Mouse (Mus musculus): ENCODE results near the gene Hdgf. TPM values are rescaled to one million over a fixed set of nuclear protein-coding genes. Genes with fewer than 3 reads are reported as not detected.
"Not testable (repeated sequence)": the region's sequence is repeated elsewhere in the genome, so short reads cannot be mapped to it uniquely, and the experiment has no call there.

The Hdgf gene
- 100 to 1,000 TPM; 152 to 161 TPM for total RNA-seq (2021)
- long read RNA-seq, experiment 1, transcript Hdgf-201 (6 exons, 2,245 nt), result major isoform, 230 of 278 reads
- long read RNA-seq, experiment 1, partial matches to known transcripts, result 14 of 278 reads
- long read RNA-seq, experiment 1, other reads (novel, unspliced or antisense), result 34 of 278 reads
- long read RNA-seq, experiment 2, transcript Hdgf-201 (6 exons, 2,245 nt), result major isoform, 289 of 358 reads
- long read RNA-seq, experiment 2, partial matches to known transcripts, result 14 of 358 reads
- long read RNA-seq, experiment 2, other reads (novel, unspliced or antisense), result 55 of 358 reads

DNA sequence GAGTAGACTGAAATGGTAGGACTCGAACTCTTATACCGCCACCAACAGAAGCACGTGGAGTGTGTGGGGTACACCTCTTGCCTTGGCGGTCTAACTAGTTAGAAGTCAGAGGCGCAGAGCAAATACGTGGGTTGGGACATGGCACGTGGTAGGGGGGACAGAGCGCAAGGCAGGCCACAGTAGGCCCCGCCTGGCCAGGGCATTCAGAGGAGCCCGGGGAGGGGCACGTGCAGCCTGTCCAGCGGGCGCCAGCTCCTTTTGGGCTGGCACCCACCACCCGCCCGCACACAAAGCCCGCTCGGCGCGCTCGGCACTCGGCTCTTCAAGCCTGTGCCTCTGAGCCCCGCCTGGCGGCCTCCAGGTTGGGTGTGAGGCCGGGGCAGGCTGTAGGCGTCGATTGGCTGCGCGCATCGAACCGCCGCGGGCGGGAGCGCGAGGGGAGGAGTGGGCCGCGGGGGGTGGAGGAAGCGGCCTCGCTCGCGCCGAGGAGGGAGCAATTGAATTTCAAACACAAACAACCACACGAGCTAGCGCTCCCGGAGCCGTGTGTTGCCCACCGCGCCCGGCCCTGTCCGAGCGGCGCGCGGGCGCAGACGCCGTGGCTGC lies at the start of gene Hdgf:
Gene Hdgf (plus strand): TSS at position 442 of the 606 bp plus-strand sequence.
- intact Hi-C loops (cut with DNase I; ENCODE audit: low total_unique reads), result no loop called here
- peak; percentile 96 for DNase-seq

DNA sequence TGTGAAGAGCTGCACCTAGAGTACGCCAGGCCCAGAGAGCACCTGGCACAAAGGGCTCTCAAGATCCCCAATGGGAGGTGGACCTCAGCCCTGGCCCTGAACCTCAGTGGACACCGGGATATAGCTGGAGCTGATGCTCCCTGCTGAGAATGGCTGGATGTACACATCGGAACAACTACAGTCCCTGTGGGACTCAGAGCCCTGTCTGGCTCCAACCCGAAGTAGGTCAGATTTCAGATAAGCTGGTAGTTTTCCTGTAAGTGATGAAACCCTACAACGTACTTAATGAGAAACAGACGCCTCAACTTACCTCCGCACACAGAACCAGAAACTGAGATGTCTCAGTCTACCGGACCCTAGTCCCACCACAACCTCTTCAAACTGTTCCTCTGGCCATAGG lies 48.5 kb upstream of the Hdgf start:
- no peak for DNase-seq
- intact Hi-C loops (cut with DNase I; ENCODE audit: low total_unique reads), result no loop called here

DNA sequence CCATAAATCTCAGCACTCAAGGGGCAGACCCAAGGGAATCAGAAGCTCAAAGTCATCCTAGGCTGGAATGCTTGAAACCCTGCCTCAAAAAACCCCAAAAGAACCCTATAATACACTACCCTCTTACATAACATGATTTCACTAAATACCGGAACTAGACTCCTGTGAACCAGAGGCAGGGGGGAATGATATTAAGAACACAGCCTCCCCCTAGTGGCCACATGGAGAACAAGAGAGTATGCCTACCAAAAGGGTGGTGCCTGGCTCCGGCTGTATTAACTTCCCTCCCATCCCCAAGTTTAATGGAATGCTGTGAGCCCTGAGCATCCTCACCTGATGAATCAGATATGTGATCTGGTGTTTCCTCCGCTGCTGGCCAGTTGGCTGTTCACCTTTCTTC lies 46.3 kb upstream of the Hdgf start:
- DNase-seq, result peak; percentile 59
- intact Hi-C loops (cut with DNase I; ENCODE audit: low total_unique reads), result no loop called here

DNA sequence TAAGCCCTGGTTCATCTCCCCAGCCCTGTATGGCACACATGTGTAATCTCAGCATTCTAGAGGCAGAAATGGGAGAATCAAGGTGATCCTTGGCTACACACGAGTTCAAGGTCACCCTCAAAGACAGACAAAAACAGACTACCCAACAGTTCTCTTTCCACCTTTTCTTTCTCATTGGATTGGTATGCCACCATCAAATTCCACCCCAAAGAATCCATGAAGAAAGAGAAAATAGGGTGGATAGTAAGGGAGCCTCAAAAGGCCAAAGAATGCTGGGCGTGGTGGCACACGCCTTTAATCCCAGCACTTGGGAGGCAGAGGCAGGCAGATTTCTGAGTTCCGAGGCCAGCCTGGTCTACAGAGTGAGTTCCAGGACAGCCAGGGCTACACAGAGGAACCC lies 42.0 kb upstream of the Hdgf start:
- DNase-seq, result not testable (repeated sequence)

DNA sequence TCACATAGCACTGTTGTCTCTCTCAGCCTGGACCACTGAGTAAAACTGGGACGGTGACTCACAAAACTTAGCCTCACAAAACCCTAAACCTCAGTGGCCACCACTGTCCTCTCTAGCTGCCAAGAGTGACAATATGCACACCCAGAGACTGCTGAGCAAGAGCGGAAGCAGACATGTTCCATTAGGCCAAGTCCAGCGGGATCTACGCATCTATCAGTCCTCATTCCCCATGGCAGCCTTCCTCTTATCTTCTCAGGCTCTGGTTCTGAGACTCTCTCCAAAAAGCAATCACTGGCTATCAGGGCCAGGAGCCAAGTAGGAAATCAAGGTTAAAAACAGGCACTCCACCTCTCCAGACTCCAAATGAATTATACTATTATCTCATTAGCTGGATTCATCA lies 28.4 kb upstream of the Hdgf start:
- no peak for DNase-seq
- intact Hi-C loops (cut with DNase I; ENCODE audit: low total_unique reads), result no loop called here

More for the DNA sequence above, 42.0 kb upstream of the Hdgf start:
- intact Hi-C loops (cut with DNase I; ENCODE audit: low total_unique reads), result not testable (repeated sequence)

DNA sequence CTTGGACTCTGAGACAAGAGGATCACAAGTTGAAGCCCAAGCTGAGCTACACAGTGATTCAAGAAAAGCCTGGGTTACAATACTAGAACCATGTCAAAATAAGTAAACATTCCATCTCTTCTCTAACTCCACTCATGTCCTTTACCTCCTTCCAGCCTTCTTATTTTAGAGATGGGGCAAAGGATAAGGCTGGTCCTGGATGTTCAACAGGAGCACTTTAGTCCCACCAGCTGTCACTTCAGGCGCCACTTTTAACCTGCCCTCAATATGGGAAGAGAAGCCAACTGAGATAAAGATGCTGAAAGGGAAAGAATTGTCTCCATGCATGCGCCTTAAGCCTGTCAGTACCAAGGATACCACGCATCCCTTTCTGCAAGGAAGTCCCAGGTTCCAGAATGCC lies 21.8 kb upstream of the Hdgf start:
- intact Hi-C loops (cut with DNase I; ENCODE audit: low total_unique reads), result no loop called here

DNA sequence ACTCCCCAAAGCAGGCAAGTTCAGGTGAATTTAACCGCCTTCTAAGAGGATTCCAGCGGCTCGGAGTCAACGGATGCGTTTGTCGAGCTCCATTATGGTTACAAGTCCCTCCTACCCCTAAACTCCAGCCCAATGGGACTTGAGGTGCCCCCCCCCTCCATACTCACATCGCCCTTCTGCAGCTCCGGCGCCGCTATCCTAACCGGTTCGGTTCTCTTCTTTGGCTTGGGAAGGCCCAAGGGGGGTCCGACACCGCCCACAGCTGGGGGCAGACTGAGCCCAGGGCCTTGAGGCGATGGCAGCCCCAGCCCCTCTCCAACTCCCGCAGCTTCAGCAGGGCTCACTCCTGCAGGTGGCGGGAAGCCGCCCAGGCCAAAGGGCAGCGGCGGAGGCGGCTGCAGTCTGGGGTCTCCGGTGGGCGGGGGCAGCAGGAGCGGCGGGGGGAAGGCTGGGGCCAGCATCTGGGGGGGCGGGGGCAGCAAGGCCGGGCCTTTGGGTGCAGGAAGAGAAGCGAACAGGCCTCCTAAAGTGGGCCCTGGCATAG lies 21.3 kb upstream of the Hdgf start:
- intact Hi-C loops (cut with DNase I; ENCODE audit: low total_unique reads), result no loop called here
- DNase-seq, result peak; percentile 41

More for the DNA sequence above, 21.8 kb upstream of the Hdgf start:
- no peak for DNase-seq

DNA sequence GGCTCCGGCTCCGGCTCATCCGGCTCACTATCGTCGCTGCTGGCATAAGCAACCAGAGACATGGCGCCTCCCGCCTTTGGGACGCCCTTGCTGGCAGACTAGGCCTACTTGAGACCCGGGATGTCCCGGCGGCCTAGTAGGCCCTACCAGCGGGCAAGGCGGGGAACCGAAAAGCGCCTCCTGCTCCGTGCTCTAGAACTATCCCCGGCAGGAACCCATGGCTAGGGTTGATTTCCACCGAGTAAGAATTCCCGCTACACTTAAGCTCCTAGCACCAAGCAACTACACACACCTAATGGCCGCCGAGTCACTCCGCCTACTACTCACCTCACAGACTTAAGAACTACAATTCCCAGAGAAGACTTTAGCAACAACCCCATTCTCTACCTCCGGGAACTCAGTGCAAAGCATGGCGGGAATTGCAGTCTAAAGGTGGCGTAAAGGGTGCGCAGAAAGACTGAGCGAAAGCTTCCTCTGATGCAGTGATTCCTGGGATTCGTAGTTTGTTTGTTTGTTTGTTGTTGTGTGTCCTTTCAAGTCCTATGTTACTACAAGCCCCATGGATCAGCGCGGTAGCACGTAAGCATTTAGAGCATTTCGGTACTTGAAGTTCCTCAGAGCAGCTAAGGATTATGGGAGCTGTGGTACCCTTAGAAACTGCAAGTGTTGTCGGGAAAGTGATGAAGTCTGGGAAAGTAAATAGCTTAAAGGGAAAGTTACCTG lies 20.7 kb upstream of the Hdgf start, which contains the start of gene Prcc:
Gene Prcc (minus strand): TSS at position 328 of the 723 bp plus-strand sequence.
- DNase-seq, result peak; percentile 85
- intact Hi-C loops (cut with DNase I; ENCODE audit: low total_unique reads), result no loop called here

DNA sequence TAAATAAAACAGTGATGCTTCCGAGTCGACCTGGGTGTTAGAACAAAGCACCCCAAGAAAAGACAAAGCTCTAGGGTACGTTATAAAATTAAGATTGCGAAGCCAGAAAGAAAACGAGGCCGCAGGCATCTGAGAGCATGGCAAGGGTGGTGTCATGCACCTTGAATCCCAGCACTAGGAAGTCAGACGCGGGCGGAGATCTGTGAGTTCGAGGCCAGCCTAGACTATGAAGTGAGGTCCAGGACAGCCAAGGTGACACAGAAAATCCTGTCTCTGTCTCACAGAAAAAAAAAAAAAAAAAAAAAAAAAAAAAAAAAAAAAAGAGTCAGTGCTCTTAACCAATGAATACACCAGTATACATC lies 20.1 kb upstream of the Hdgf start:
- intact Hi-C loops (cut with DNase I; ENCODE audit: low total_unique reads), result no loop called here
- DNase-seq, result peak; percentile 18

DNA sequence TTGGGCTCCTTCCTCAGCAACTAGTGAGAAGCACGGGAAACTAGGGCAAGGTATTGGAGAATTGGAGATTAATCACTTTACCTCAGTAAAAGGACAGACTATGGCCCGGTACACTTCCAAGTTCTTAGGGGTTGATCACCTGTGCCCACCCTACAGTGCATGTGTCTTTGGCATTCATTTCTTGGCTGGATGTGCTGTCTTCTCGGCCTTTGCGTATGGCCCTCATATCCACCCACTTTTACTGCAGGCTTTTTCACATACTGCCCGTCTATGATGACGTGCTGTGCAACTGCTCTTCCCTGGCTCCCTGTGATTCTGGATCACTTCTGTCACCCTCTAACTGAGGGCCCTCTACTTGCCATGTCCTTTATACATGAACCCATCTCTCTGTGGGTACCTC lies 19.7 kb upstream of the Hdgf start:
- intact Hi-C loops (cut with DNase I; ENCODE audit: low total_unique reads), result no loop called here
- DNase-seq, result no peak

DNA sequence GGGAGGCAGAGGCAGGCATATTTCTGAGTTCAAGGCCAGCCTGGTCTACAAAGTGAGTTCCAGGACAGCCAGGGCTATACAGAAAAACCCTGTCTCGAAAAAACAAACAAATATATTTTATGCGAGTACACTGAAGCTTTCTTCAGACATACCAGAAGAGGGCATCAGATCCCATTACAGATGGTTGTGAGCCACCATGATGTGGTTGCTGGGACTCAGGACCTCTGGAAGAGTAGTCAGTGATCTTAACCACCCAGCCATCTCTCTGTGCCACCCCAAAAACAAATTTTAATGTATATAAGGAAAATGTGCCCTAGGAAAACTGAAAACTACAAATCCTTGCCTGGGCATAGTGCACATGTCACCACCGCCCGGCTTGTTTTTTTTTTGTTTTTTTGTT lies 18.7 kb upstream of the Hdgf start:
- DNase-seq; intact Hi-C loops (cut with DNase I; ENCODE audit: low total_unique reads): not testable (repeated sequence)

DNA sequence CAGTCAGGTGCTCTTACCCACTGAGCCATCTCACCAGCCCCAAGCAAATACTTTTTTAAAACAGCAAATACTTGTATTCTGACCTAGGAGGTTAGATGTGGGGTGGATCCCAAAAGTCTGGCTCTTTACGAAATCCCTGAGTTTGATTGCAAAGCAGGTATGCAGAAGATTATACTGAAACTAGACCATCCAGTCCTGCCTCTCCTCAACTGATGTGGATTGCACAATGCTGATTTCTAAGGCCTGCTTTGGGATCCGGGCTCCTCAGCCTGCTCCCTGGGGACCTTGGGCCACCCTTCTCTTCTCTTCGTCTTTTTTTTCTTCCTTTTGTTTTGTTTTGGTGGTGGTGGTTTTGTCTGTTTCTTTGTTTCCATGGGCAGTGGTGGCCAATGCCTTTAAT lies 14.6 kb upstream of the Hdgf start:
- DNase-seq, result no peak
- intact Hi-C loops (cut with DNase I; ENCODE audit: low total_unique reads), result no loop called here

DNA sequence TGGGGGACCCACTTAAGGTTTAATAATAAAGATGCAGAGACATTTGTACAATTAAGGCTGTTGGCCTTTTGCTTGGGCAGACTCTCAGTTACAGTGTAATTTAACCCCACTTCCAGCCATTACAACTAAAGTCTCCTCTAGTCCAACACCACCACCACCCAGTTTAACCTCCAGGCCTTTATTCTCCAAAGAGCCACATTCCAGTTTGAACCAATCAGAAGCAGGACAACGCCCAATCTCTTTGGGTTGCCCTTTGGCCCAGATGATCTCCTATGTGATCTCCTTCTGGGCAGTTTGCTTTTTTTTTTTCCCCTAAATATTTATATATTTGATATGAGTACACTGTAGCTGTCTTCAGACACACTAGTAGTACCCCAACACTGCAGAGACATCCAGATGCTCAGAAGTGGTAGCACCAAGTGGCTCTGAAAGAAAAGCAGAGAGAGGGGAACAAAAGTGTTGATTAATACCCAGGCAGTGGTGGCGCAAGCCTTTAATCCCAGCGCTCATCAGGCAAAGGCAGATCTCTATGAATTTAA lies 12.7 kb upstream of the Hdgf start:
- DNase-seq, result no peak
- intact Hi-C loops (cut with DNase I; ENCODE audit: low total_unique reads), result no loop called here

DNA sequence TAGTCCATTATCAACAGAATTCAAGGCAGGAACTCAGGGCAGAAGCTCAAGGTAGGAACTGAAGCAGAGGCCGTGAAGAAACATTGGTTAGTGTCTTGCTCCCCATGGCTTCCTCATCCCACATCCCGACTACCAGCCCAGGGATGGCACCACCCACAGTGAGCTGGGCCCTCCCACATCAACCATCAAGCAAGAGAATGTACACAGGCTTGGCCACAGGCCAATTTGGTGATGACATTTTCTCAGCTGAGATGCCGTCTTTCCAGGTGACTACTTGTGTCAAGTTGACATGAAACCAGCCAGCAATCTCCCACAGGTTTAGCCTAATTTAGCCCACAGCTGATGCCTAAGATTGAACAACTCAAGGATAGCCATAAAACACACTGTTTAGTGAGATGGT lies 6.9 kb upstream of the Hdgf start:
- DNase-seq, result no peak
- intact Hi-C loops (cut with DNase I; ENCODE audit: low total_unique reads), result no loop called here

DNA sequence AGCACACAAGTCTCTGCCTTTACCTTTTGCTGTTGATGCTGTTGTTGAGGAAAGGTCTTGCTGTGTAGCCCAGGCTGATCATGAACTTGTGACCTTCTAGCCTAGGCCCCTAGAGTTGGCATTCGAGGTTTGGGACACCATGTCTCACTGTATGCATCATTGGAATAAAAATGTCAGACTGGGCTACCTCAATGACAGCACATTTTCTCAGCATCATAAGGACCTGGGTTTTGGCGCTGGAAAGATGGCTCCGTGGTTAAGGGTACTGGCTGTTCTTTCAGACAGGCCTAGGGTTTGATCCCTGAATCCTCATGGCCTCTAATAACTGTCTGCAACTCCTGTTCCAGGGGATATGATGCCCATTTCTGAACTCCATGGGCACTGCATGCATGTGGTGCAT lies 6.3 kb upstream of the Hdgf start:
- DNase-seq, result no peak
- intact Hi-C loops (cut with DNase I; ENCODE audit: low total_unique reads), result no loop called here

DNA sequence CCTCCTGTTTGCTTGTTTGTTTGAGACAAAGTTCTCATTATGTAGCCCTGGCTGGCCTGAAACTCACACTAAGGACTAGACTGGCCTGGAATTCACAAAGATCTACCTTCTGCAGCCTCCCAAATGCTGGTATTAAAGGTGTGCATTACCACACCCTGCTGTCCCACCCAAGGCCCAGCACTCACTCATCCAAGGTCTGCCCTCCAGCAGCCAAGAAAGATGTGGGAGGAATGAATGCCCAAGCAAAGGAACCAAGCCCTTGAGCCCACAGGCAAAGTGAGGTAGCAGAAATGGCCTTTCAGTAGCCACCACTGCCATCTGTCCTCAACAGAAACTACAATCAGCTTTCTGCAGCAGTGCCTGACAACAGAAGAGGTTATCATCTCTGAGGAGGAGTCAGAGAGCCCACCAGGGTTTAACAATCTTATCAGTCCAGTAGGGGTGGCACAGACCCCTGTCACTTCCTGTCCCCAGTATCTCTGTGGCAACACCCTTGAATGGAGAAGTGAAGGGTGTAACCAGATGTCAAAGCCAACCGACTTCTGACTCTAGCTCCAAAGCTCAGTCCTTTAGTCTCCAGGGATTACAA lies 5.0 kb upstream of the Hdgf start:
- no peak for DNase-seq
- intact Hi-C loops (cut with DNase I; ENCODE audit: low total_unique reads), result no loop called here

DNA sequence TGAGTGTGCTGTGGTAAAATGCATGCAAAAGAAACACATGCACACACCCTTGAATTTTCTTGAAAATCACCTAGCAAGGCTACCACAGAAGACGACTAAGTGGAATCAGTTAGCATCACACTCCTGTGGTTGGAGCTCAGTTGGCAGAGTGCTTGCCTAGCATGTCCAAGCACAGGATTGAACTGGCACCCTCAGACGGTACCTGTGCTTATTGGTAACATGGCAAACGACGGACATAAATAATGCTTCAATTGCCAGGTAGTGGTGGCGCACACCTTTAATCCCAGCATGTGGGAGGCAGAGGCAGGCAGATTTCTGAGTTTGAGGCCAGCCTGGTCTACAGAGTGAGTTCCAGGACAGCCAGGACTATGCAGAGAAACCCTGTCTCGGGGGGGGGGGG lies 4.2 kb upstream of the Hdgf start:
- intact Hi-C loops (cut with DNase I; ENCODE audit: low total_unique reads); DNase-seq: not testable (repeated sequence)

DNA sequence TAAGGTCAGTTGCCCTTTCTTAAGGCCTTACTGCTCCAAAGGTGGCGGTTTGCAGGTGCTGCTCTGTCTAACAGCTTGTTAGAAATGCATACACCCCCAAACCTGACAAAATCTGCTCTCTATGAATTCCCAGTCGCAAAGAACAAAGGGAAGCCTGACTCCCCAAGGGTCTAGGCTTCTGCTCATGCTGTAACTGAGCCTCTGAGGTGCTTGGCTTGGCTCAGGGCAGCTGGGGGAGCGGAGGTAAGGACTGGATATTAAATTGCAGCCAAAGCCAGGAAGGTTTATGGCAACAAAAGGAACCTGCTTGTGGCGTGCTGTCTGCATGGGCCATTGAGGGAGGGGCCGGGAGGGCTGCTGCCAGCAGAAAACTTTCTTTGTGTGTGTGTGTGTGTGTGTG lies 2.3 kb upstream of the Hdgf start:
- intact Hi-C loops (cut with DNase I; ENCODE audit: low total_unique reads), result no loop called here
- no peak for DNase-seq

DNA sequence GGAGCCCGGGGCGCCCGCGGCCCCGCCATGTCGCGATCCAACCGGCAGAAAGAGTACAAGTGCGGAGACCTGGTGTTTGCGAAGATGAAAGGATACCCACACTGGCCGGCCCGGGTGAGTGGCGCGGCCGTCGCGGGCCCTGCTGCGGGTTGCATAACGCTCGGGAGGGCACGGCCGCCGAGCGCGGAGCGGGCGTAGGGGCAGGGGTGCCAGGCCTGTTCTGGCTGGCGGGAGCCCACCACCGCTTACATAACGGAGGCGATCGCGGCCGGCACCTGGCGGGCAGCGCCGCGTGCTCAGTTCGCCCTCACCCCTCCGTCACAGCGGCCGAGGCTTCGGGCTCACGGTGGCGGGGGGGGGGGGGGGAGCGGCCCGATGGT lies 470 bp downstream of the Hdgf start:
- intact Hi-C loops (cut with DNase I; ENCODE audit: low total_unique reads), result no loop called here

More for the DNA sequence above, 470 bp downstream of the Hdgf start:
- DNase-seq, result peak; percentile 72

All from gastrocnemius, postnatal 14 days (tissue).